Mouse (Mus musculus) ovary, postnatal 10 days (tissue): ENCODE data around the gene Prpf3.
"Not testable (repeated sequence)": the region's sequence is repeated elsewhere in the genome, so short reads cannot be mapped to it uniquely, and the experiment has no call there.

Experiments used
- DNase-seq: peaks from one replicate; pipeline ENCODE4 v3.0.0; 2022; ENCODE audit warnings: low spot score

Gene Prpf3

GRCm38 (mm10) chr3:95855502-95856089 is at the start of gene Prpf3:
Prpf3 (minus strand) TSS chr3:95855885.
- peak; percentile 88 for DNase-seq

- DNase-seq = no peak
Measured at GRCm38 (mm10) chr3:95904568-95904967, 48.9 kb upstream of the Prpf3 start, which contains the start of gene Car14. Car14 (minus strand) TSS chr3:95904691.

- no peak for DNase-seq
Measured at GRCm38 (mm10) chr3:95903753-95904502, 48.2 kb upstream of the Prpf3 start.

- DNase-seq = no peak
Measured at GRCm38 (mm10) chr3:95902643-95903042, 47.0 kb upstream of the Prpf3 start.

- DNase-seq = no peak
Measured at GRCm38 (mm10) chr3:95902373-95902625, 46.6 kb upstream of the Prpf3 start.

GRCm38 (mm10) chr3:95901616-95902372 is 46.1 kb upstream of the Prpf3 start:
- no peak for DNase-seq

- DNase-seq = no peak
Measured at GRCm38 (mm10) chr3:95899800-95900524, 44.3 kb upstream of the Prpf3 start.

- DNase-seq = not testable (repeated sequence)
Measured at GRCm38 (mm10) chr3:95895501-95895900, 39.8 kb upstream of the Prpf3 start.

GRCm38 (mm10) chr3:95894317-95895160 is 38.9 kb upstream of the Prpf3 start:
- no peak for DNase-seq

- DNase-seq = peak; percentile 70
Measured at GRCm38 (mm10) chr3:95893606-95894316, 38.1 kb upstream of the Prpf3 start, which contains the start of gene Aph1a. Aph1a (plus strand) TSS chr3:95893969.

GRCm38 (mm10) chr3:95893126-95893525 is 37.4 kb upstream of the Prpf3 start:
- no peak for DNase-seq

GRCm38 (mm10) chr3:95892066-95893052 is 36.7 kb upstream of the Prpf3 start:
- DNase-seq = no peak

GRCm38 (mm10) chr3:95891211-95892065 is 35.8 kb upstream of the Prpf3 start, which contains the start of gene BC028528:
BC028528 (minus strand) TSS chr3:95892005.
- DNase-seq = no peak

GRCm38 (mm10) chr3:95889664-95890063 is 34.0 kb upstream of the Prpf3 start:
- no peak for DNase-seq

- no peak for DNase-seq
Measured at GRCm38 (mm10) chr3:95887596-95887995, 31.9 kb upstream of the Prpf3 start.

GRCm38 (mm10) chr3:95884400-95884799 is 28.7 kb upstream of the Prpf3 start:
- DNase-seq = no peak

GRCm38 (mm10) chr3:95882816-95883425 is 27.2 kb upstream of the Prpf3 start:
- DNase-seq = no peak
